Mouse (Mus musculus) large intestine, adult 2 months (tissue): Measurements from ENCODE around the gene Gnas. TPM values are rescaled to one million over a fixed set of nuclear protein-coding genes. Genes with fewer than 3 reads are reported as not detected.
"Not testable (repeated sequence)": the region's sequence is repeated elsewhere in the genome, so short reads cannot be mapped to it uniquely, and the experiment has no call there.

Source experiments
- DNase-seq: peaks from one replicate; pipeline ENCODE4 v3.0.0-alpha.2; 2012; ENCODE audit warnings: low read depth, low spot score
- WGBS: fragments of 180-500 bp; shearing (Covaris S2); methylation state at CpG from one replicate; pipeline ENCODE4 v1.1.7; 2018; 5-methylcytosine and 5-hydroxymethylcytosine counted together
- polyA plus RNA-seq: library from polyadenylated mRNA; depleted of rRNA; stranded (reverse); fragments of >200 nt; gene quantifications from 2 replicates; pipeline ENCODE4 v1.2.3, GENCODE M21; 2012; rRNA removed

Gene Gnas
- polyA plus RNA-seq, 1 experiment, result 546 TPM

- DNase-seq, result no peak
- 2% methylated on average over 3 of the region's 3 CpGs for WGBS
Observed at GRCm38 (mm10) chr2:174344003-174344655, 60.0 kb downstream of the Gnas start.

GRCm38 (mm10) chr2:174344996-174345395 lies 60.9 kb downstream of the Gnas start:
- WGBS, result 94% methylated on average over 16 of the region's 16 CpGs
- DNase-seq, result no peak

GRCm38 (mm10) chr2:174346612-174346998 lies 62.5 kb downstream of the Gnas start, which contains the start of gene Gm20721:
Gene Gm20721, minus strand, starts transcription at chr2:174346712.
- 97% methylated on average over 5 of the region's 5 CpGs for WGBS
- DNase-seq, result no peak

GRCm38 (mm10) chr2:174346999-174347668 lies 63.0 kb downstream of the Gnas start:
- 93% methylated on average over 2 of the region's 2 CpGs for WGBS
- not testable (repeated sequence) for DNase-seq

GRCm38 (mm10) chr2:174358516-174358915 lies 74.4 kb downstream of the Gnas start:
- 88% methylated on average over 4 of the region's 4 CpGs for WGBS

GRCm38 (mm10) chr2:174359656-174360055 lies 75.5 kb downstream of the Gnas start:
- WGBS, result 82% methylated on average over 4 of the region's 4 CpGs
- DNase-seq, result no peak

More at GRCm38 (mm10) chr2:174358516-174358915, 74.4 kb downstream of the Gnas start:
- DNase-seq, result no peak

- WGBS, result 81% methylated on average over 10 of the region's 10 CpGs
- DNase-seq, result no peak
Observed at GRCm38 (mm10) chr2:174366571-174366970, 82.5 kb downstream of the Gnas start.

- 88% methylated on average over 9 of the region's 9 CpGs for WGBS
- no peak for DNase-seq
Observed at GRCm38 (mm10) chr2:174381021-174381420, 96.9 kb downstream of the Gnas start.

GRCm38 (mm10) chr2:174391936-174392335 lies 107.8 kb downstream of the Gnas start:
- no peak for DNase-seq
- 93% methylated on average over 3 of the region's 3 CpGs for WGBS

GRCm38 (mm10) chr2:174392554-174392953 lies 108.4 kb downstream of the Gnas start:
- DNase-seq, result no peak
- 76% methylated on average over 9 of the region's 9 CpGs for WGBS

- WGBS, result 63% methylated on average over 5 of the region's 5 CpGs
- DNase-seq, result no peak
Observed at GRCm38 (mm10) chr2:174393383-174393782, 109.3 kb downstream of the Gnas start.

Other genes starting within 250 kb of the Gnas start
- gene Stx16, start 208.0 kb upstream of the Gnas start, polyA plus RNA-seq, result 14.4 and 28.7 TPM in 2 replicates
- 69.5 and 85.8 TPM in 2 replicates for gene Npepl1, start 174.0 kb upstream of the Gnas start, polyA plus RNA-seq
- 0.26 and 0.33 TPM in 2 replicates for gene Gm20721, start 62.4 kb downstream of the Gnas start, polyA plus RNA-seq
- gene Nelfcd, start 131.5 kb downstream of the Gnas start, polyA plus RNA-seq, result 60.5 and 65.4 TPM in 2 replicates
- gene Ctsz, start 154.7 kb downstream of the Gnas start, polyA plus RNA-seq, result 258 and 346 TPM in 2 replicates
- gene Tubb1, start 166.4 kb downstream of the Gnas start, polyA plus RNA-seq, result 0.05 and 0.12 TPM in 2 replicates
- 453 and 486 TPM in 2 replicates for gene Atp5e, start 179.8 kb downstream of the Gnas start, polyA plus RNA-seq
- gene Prelid3b, start 188.8 kb downstream of the Gnas start, polyA plus RNA-seq, result 72.0 and 85.7 TPM in 2 replicates